Mouse (Mus musculus): Measurements from ENCODE around the gene Tmem115.

GRCm38 (mm10) chr9:107566041-107566709 is 32.4 kb downstream of the Tmem115 start:
- TF ChIP-seq POLR2A (IDR thresholded peaks at IDR 0.05; ENCODE audit: extremely low read depth, insufficient read depth, low read length) (0 out of 2 replicates have a peak, but pooled peaks have one; percentile 26), CTCF (IDR thresholded peaks at IDR 0.05; ENCODE audit: low read depth, low read length) (peak; percentile 92)

Measured in liver, adult 2 months (tissue).